Mouse (Mus musculus) intestine, embryonic 16.5 days (tissue): Measurements from ENCODE around the gene Gipc3. TPM values are rescaled to one million over a fixed set of nuclear protein-coding genes. Genes with fewer than 3 reads are reported as not detected.

Experiments
- ATAC-seq: fragments of 200-750 bp; cut with Nextera tagmentation; 2 replicates; pipeline ENCODE4 v1.8.0; 2017; ENCODE audit warnings: moderate TSS enrichment, moderate library complexity
- H3K27ac ChIP-seq: fragments of 300-500 bp; sonication (generic); 2 replicates; pipeline ENCODE4 v1.5.1; 2014; ENCODE audit warnings: mild to moderate bottlenecking, low read length
- H3K27me3 ChIP-seq: fragments of 300-500 bp; sonication (generic); replicated peaks from 2 replicates; pipeline ENCODE4 v1.6.1; 2014; ENCODE audit warnings: low read length, control low read depth, mixed read lengths; ENCODE audit not compliant: control insufficient read depth, insufficient read depth
- H3K36me3 ChIP-seq: fragments of 300-500 bp; sonication (generic); 2 replicates; pipeline ENCODE4 v1.6.1; 2014; ENCODE audit warnings: low read length, control low read depth; ENCODE audit not compliant: control insufficient read depth, insufficient read depth
- H3K4me1 ChIP-seq: fragments of 300-500 bp; sonication (generic); 2 replicates; pipeline ENCODE4 v1.6.1; 2014; ENCODE audit warnings: low read length, control low read depth, mixed read lengths; ENCODE audit not compliant: control insufficient read depth, insufficient read depth
- H3K4me2 ChIP-seq: fragments of 300-500 bp; sonication (generic); 2 replicates; pipeline ENCODE4 v1.6.1; 2014; ENCODE audit warnings: low read depth, low read length, control low read depth
- H3K4me3 ChIP-seq: fragments of 300-500 bp; sonication (generic); 2 replicates; pipeline ENCODE4 v1.5.1; 2014; ENCODE audit warnings: mild to moderate bottlenecking, low read length
- H3K9ac ChIP-seq: fragments of 300-500 bp; sonication (generic); 2 replicates; pipeline ENCODE4 v1.6.1; 2014; ENCODE audit warnings: low read depth, low read length
- H3K9me3 ChIP-seq: fragments of 300-500 bp; sonication (generic); 2 replicates; pipeline ENCODE4 v1.6.1; 2016; ENCODE audit warnings: low read length, control low read depth; ENCODE audit not compliant: control insufficient read depth
- WGBS: fragments of 180-500 bp; shearing (Covaris S2); extraction: QIAGEN DNeasy Blood & Tissue Kit; methylation state at CpG from one replicate; pipeline ENCODE4 v1.1.7; 2014; 5-methylcytosine and 5-hydroxymethylcytosine counted together
- polyA plus RNA-seq: library from polyadenylated mRNA; unstranded; fragments of >200 nt; fragmentation: Nextera tagmentation; extraction: Ambion mirVana; gene quantifications from 2 replicates; pipeline ENCODE4 v1.2.1, GENCODE M21; 2015

The Gipc3 gene
- polyA plus RNA-seq, 1 experiment from 2014 or later: 0.12 TPM

- WGBS: 1% methylated on average over 25 of the region's 25 CpGs
- peak overlapping the region; percentile 89 for H3K4me3 ChIP-seq
- no peaks in the 10 kb centered on the region for H3K9me3 ChIP-seq
- ATAC-seq: no peak
- no peaks in the 10 kb centered on the region for H3K27me3 ChIP-seq
- peak overlapping the region; percentile 83 for H3K9ac ChIP-seq
- peaks cover 28% of the 10 kb centered on the region for H3K4me1 ChIP-seq
- H3K4me2 ChIP-seq: peak overlapping the region; percentile 75
- H3K36me3 ChIP-seq: no peaks in the 10 kb centered on the region
- H3K27ac ChIP-seq: peak overlapping the region; percentile 82
Observed at GRCm38 (mm10) chr10:81293334-81294030, 49.6 kb downstream of the Gipc3 start.

GRCm38 (mm10) chr10:81292554-81293333, 50.3 kb downstream of the Gipc3 start, which contains the start of gene Pip5k1c:
Gene Pip5k1c, plus strand, starts transcription at chr10:81292963.
- Histone ChIP-seq H3K27me3 (no peaks in the 10 kb centered on the region), H3K4me2 (peak within 1 kb of the TSS; percentile 75), H3K36me3 (no peaks in the 10 kb centered on the region), H3K4me3 (peak within 1 kb of the TSS; percentile 89), H3K9ac (peak within 1 kb of the TSS; percentile 83), H3K4me1 (peaks cover 26% of the 10 kb centered on the region), H3K27ac (peak within 1 kb of the TSS; percentile 86), H3K9me3 (no peaks in the 10 kb centered on the region)
- ATAC-seq: peak; percentile 93
- WGBS: under 1% methylated on average over 67 of the region's 80 CpGs

- H3K36me3 ChIP-seq: no peaks in the 10 kb centered on the region
- H3K4me3 ChIP-seq: peak within 1 kb of the TSS; percentile 89
- peak within 1 kb of the TSS; percentile 73 for H3K9ac ChIP-seq
- H3K27ac ChIP-seq: peak within 1 kb of the TSS; percentile 86
- H3K9me3 ChIP-seq: no peaks in the 10 kb centered on the region
- peaks cover 25% of the 10 kb centered on the region for H3K4me1 ChIP-seq
- peak within 1 kb of the TSS; percentile 61 for H3K4me2 ChIP-seq
- 61% methylated on average over 9 of the region's 9 CpGs for WGBS
- no peaks in the 10 kb centered on the region for H3K27me3 ChIP-seq
- ATAC-seq: no peak
Observed at GRCm38 (mm10) chr10:81291511-81292104, 51.5 kb downstream of the Gipc3 start, which contains the start of gene Tjp3. Gene Tjp3, minus strand, starts transcription at chr10:81291581.

- Histone ChIP-seq H3K27ac (peak overlapping the region; percentile 86), H3K36me3 (no peaks in the 10 kb centered on the region), H3K4me2 (peak overlapping the region; percentile 61), H3K9ac (peak overlapping the region; percentile 73), H3K9me3 (no peaks in the 10 kb centered on the region), H3K4me1 (peaks cover 25% of the 10 kb centered on the region), H3K27me3 (no peaks in the 10 kb centered on the region), H3K4me3 (peak overlapping the region; percentile 55)
- WGBS: 16% methylated on average over 24 of the region's 24 CpGs
- ATAC-seq: peak; percentile 22
Observed at GRCm38 (mm10) chr10:81290698-81291460, 52.2 kb downstream of the Gipc3 start.

GRCm38 (mm10) chr10:81289811-81290210, 53.3 kb downstream of the Gipc3 start:
- peaks cover 2% of the 10 kb centered on the region; the same call in 1 of the 2 replicates for H3K27me3 ChIP-seq
- peak overlapping the region; percentile 55 for H3K4me3 ChIP-seq
- no peaks in the 10 kb centered on the region for H3K36me3 ChIP-seq
- peaks cover 25% of the 10 kb centered on the region for H3K4me1 ChIP-seq
- H3K27ac ChIP-seq: peak overlapping the region; percentile 86
- no peak for ATAC-seq
- peak overlapping the region; percentile 73 for H3K9ac ChIP-seq
- H3K4me2 ChIP-seq: peak overlapping the region; percentile 61
- H3K9me3 ChIP-seq: no peaks in the 10 kb centered on the region
- 45% methylated on average over 14 of the region's 14 CpGs for WGBS

- Histone ChIP-seq H3K9ac (peak overlapping the region; percentile 73), H3K27ac (peak overlapping the region; percentile 86)
Observed at GRCm38 (mm10) chr10:81289278-81289677, 53.8 kb downstream of the Gipc3 start.

GRCm38 (mm10) chr10:81288601-81289000, 54.5 kb downstream of the Gipc3 start:
- ATAC-seq: no peak
- no peak overlapping the region for H3K4me3 ChIP-seq
- peaks cover 10% of the 10 kb centered on the region; the same call in 1 of the 2 replicates for H3K27me3 ChIP-seq
- H3K36me3 ChIP-seq: no peaks in the 10 kb centered on the region
- peak overlapping the region; percentile 22; the same call in 1 of the 2 replicates for H3K9ac ChIP-seq
- H3K4me1 ChIP-seq: peaks cover 20% of the 10 kb centered on the region
- peak overlapping the region; percentile 4 for H3K27ac ChIP-seq
- no peak overlapping the region for H3K4me2 ChIP-seq
- no peaks in the 10 kb centered on the region for H3K9me3 ChIP-seq
- WGBS: 43% methylated on average over 6 of the region's 6 CpGs

More at GRCm38 (mm10) chr10:81289278-81289677, 53.8 kb downstream of the Gipc3 start:
- WGBS: 3% methylated on average over 7 of the region's 7 CpGs
- ATAC-seq: 0 out of 2 replicates have a peak, but pooled peaks have one; percentile 6
- Histone ChIP-seq H3K4me2 (peak overlapping the region; percentile 61), H3K27me3 (peaks cover 7% of the 10 kb centered on the region; the same call in 1 of the 2 replicates), H3K36me3 (no peaks in the 10 kb centered on the region), H3K4me1 (peaks cover 23% of the 10 kb centered on the region), H3K4me3 (peak overlapping the region; percentile 55), H3K9me3 (no peaks in the 10 kb centered on the region)

GRCm38 (mm10) chr10:81287513-81288157, 55.4 kb downstream of the Gipc3 start:
- Histone ChIP-seq H3K36me3 (no peaks in the 10 kb centered on the region), H3K4me3 (no peak overlapping the region), H3K4me2 (no peak overlapping the region), H3K4me1 (peaks cover 19% of the 10 kb centered on the region), H3K27me3 (peaks cover 10% of the 10 kb centered on the region; the same call in 1 of the 2 replicates), H3K27ac (peak overlapping the region; percentile 85), H3K9ac (peak overlapping the region; percentile 24; the same call in 1 of the 2 replicates), H3K9me3 (no peaks in the 10 kb centered on the region)
- WGBS: 62% methylated on average over 8 of the region's 8 CpGs
- no peak for ATAC-seq
